Mouse (Mus musculus) cortical plate, adult 2 months (tissue): Measurements from ENCODE around the gene Pea15a.

ENCODE experiments used
- CTCF ChIP-seq: fragments of 200-500 bp; IDR thresholded peaks from 2 replicates; pipeline ENCODE4 v1.5.1; 2011; ENCODE audit warnings: mild to moderate bottlenecking, control low read depth, low read length; ENCODE audit not compliant: insufficient read depth; ENCODE audit errors: extremely low read depth
- POLR2A ChIP-seq: fragments of 200-500 bp; IDR thresholded peaks from 2 replicates; pipeline ENCODE4 v1.6.1; 2011; ENCODE audit warnings: mild to moderate bottlenecking, low read length, control low read depth; ENCODE audit not compliant: insufficient read depth; ENCODE audit errors: extremely low read depth

DNA sequence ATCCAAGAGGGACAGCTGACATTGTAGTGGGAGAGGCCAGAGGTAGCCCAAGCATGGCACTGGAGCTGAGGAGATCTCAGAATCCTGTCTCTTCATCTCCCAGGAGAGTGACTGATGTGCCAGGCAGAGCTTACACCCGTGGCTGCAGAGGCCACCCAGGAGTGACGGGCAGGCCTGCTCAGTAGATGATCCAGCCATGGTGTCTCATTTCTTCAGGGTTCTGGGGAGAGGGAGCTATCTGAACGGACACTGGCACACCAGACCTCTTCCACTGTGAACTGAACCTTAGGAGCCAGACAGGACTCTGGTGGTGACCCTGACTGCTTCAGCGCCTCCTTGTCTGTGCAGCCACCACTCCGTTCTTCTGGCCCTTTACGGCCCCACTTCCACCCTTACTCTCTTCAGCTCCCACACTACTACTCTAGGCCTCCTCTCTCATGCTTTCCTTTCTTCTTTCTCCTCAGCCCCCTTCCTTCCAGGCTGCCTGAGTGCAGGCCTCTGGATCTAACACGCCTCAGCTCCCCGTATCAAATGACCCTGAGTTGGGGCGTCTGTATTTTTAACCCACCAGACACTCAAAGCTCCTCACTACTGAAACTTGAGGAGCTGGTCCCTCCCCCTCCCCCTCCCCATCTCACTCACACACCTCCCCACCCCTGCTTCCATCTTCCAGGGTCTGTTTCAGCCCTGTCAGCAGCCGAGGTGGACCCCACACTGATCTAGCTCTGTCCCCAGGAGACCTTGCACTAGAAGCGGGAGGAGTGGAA is 14.9 kb upstream of the Pea15a start:
- TF ChIP-seq CTCF (no peak), POLR2A (no peak)
